8 mouse cellular contexts compared by ENCODE assay signal in the genomic region with DNA sequence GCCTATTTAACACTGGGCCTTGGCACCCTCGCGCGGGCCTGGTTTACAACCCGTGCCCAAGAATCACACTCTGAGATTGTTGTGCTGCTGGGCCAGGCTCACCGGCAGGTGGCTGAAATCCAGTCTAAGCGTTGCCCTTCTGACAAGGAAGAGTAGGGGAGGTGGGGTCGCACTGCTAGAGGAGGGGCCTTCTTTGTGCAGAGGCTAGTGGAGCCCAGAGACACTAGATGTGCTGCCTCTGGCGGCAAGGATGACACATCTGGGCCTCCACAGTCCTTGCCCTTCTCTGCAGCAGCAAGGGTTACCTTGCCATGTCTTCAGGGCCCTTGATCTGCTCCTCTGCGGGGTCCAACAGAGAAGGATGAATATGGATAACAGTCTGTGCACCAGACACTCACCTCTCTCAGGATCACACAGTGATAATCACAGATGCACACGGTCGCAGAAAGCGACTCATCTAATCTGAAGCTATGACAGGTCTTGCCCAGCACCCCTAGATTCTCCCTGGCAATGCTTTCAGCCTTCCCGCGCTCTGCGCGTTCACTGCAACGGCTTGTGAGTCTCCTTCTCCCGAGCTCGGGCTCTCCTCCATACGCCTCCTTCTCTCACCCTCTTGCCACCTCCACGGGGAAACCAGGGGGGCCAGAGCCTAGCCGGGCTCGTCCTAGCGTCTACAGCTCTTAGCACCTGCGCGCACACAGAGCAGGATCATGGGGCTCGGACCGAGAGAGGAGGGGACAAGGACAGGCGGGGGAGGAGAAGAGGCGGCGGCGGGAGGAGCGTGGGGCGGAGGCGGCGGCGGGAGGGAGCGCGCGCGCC. TPM values are rescaled to one million over a fixed set of nuclear protein-coding genes. Genes with fewer than 3 reads are reported as not detected.
DNase-seq lines count a peak whose midpoint lies in the region; ATAC-seq and TF ChIP-seq lines count a peak whose summit lies in the region.

No protein-coding gene starts in this region.

- WGBS in embryonic facial prominence, embryonic 14.5 days: 2% methylated on average over 26 of the region's 41 CpGs
- WGBS in heart, embryonic 12.5 days: 2% methylated on average over 40 of the region's 41 CpGs
- WGBS in liver, embryonic 14.5 days (ENCODE audit: insufficient replicate concordance): 3% methylated on average over 37 of the region's 41 CpGs
- WGBS in neural tube, embryonic 11.5 days: under 1% methylated on average over 32 of the region's 41 CpGs

- peak overlapping the region; percentile 70 for H3K9ac ChIP-seq in embryonic facial prominence, embryonic 14.5 days (ENCODE audit: low read depth, low read length)
- peak overlapping the region; percentile 76 for H3K9ac ChIP-seq in heart, embryonic 12.5 days
- peak overlapping the region; percentile 81 for H3K9ac ChIP-seq in liver, embryonic 14.5 days (replicated peaks)
- H3K9ac ChIP-seq in neural tube, embryonic 11.5 days (ENCODE audit: low read length): peak overlapping the region; percentile 93

- H3K36me3 ChIP-seq in embryonic facial prominence, embryonic 14.5 days (ENCODE audit: control insufficient read depth, insufficient read depth, low read length): no peaks in the 10 kb centered on the region
- no peaks in the 10 kb centered on the region for H3K36me3 ChIP-seq in heart, embryonic 12.5 days
- H3K36me3 ChIP-seq in liver, embryonic 14.5 days (replicated peaks; ENCODE audit: control insufficient read depth, insufficient read depth, low read depth): no peaks in the 10 kb centered on the region
- no peaks in the 10 kb centered on the region for H3K36me3 ChIP-seq in neural tube, embryonic 11.5 days (ENCODE audit: control insufficient read depth, insufficient read depth, low read length)

- peak; percentile 70 for ATAC-seq in embryonic facial prominence, embryonic 14.5 days (ENCODE audit: low read depth)
- peak; percentile 56 for ATAC-seq in heart, embryonic 12.5 days (ENCODE audit: insufficient number of reproducible peaks, low FRiP score)
- peak; percentile 50; the same call in 1 of the 2 replicates for ATAC-seq in liver, embryonic 14.5 days (ENCODE audit: insufficient read depth)
- ATAC-seq in neural tube, embryonic 11.5 days (ENCODE audit: insufficient read depth, low FRiP score, low TSS enrichment): peak; percentile 66

- H3K9me3 ChIP-seq in embryonic facial prominence, embryonic 14.5 days (ENCODE audit: control insufficient read depth, low read length): no peaks in the 10 kb centered on the region
- H3K9me3 ChIP-seq in heart, embryonic 12.5 days (replicated peaks): no peaks in the 10 kb centered on the region
- no peaks in the 10 kb centered on the region for H3K9me3 ChIP-seq in liver, embryonic 14.5 days (ENCODE audit: control insufficient read depth, low read length)
- no peaks in the 10 kb centered on the region for H3K9me3 ChIP-seq in neural tube, embryonic 11.5 days (ENCODE audit: control insufficient read depth, low read length)

- peak overlapping the region; percentile 67; the same call in 1 of the 2 replicates for H3K27ac ChIP-seq in embryonic facial prominence, embryonic 14.5 days (replicated peaks; ENCODE audit: low read depth, low read length)
- no peak overlapping the region for H3K27ac ChIP-seq in heart, embryonic 12.5 days (ENCODE audit: poor library complexity, severe bottlenecking)
- no peak overlapping the region for H3K27ac ChIP-seq in liver, embryonic 14.5 days
- peak overlapping the region; percentile 93 for H3K27ac ChIP-seq in neural tube, embryonic 11.5 days (ENCODE audit: low read depth, low read length)

- peak; percentile 92 for DNase-seq in A20 (ENCODE audit: low read depth, low spot score)
- DNase-seq in adrenal gland, postnatal 36 days: peak; percentile 89 to 91
- DNase-seq in embryonic facial prominence, embryonic 14.5 days (ENCODE audit: low spot score): peak; percentile 85
- DNase-seq in kidney, postnatal 14 days: peak; percentile 86
- DNase-seq in liver, embryonic 14.5 days (ENCODE audit: low read depth in 3 of 3, low spot score in 3 of 3): peak; percentile 60 to 64 (median 63)
- peak; percentile 85 for DNase-seq in neural tube, embryonic 11.5 days (ENCODE audit: low spot score)
- peak; percentile 60 for DNase-seq in telencephalon, adult 2 months (ENCODE audit: low read depth, low spot score)

- H3K27me3 ChIP-seq in embryonic facial prominence, embryonic 14.5 days (replicated peaks; ENCODE audit: control insufficient read depth, insufficient read depth, low read length): peaks cover 16% of the 10 kb centered on the region
- peaks cover 55% of the 10 kb centered on the region for H3K27me3 ChIP-seq in heart, embryonic 12.5 days (replicated peaks)
- H3K27me3 ChIP-seq in liver, embryonic 14.5 days (ENCODE audit: control insufficient read depth, insufficient read depth, low read length): no peaks in the 10 kb centered on the region
- no peaks in the 10 kb centered on the region for H3K27me3 ChIP-seq in neural tube, embryonic 11.5 days (ENCODE audit: control insufficient read depth, insufficient read depth, low read length)

- H3K4me2 ChIP-seq in embryonic facial prominence, embryonic 14.5 days (ENCODE audit: low read depth, low read length): peak overlapping the region; percentile 100
- H3K4me2 ChIP-seq in heart, embryonic 12.5 days: peak overlapping the region; percentile 99
- H3K4me2 ChIP-seq in liver, embryonic 14.5 days (ENCODE audit: low read depth): peak overlapping the region; percentile 100
- peak overlapping the region; percentile 94 for H3K4me2 ChIP-seq in neural tube, embryonic 11.5 days (ENCODE audit: low read depth)

- TF ChIP-seq EP300 in liver, embryonic 14.5 days (IDR thresholded peaks at IDR 0.05; ENCODE audit: low read depth): no peak

- TF ChIP-seq CTCF in liver, embryonic 14.5 days (IDR thresholded peaks at IDR 0.05; ENCODE audit: low read depth): peak; percentile 44

- peaks cover 7% of the 10 kb centered on the region; the same call in 1 of the 2 replicates for H3K4me1 ChIP-seq in embryonic facial prominence, embryonic 14.5 days (ENCODE audit: control insufficient read depth, insufficient read depth, low read length)
- peaks cover 17% of the 10 kb centered on the region for H3K4me1 ChIP-seq in heart, embryonic 12.5 days (replicated peaks)
- peaks cover 14 to 21% of the 10 kb centered on the region in 2 experiments for H3K4me1 ChIP-seq in liver, embryonic 14.5 days (replicated peaks; ENCODE audit: control insufficient read depth in 2 of 2, insufficient read depth in 2 of 2, low read length in 1 of 2)
- H3K4me1 ChIP-seq in neural tube, embryonic 11.5 days (ENCODE audit: control insufficient read depth, insufficient read depth, low read length): peaks cover 22% of the 10 kb centered on the region

- H3K4me3 ChIP-seq in embryonic facial prominence, embryonic 14.5 days (ENCODE audit: low read depth, low read length): peak overlapping the region; percentile 65
- H3K4me3 ChIP-seq in heart, embryonic 12.5 days: peak overlapping the region; percentile 80
- peak overlapping the region; percentile 59 to 79 for H3K4me3 ChIP-seq in liver, embryonic 14.5 days (ENCODE audit: insufficient read depth in 1 of 2, low read depth in 2 of 2, low read length in 2 of 2)
- H3K4me3 ChIP-seq in neural tube, embryonic 11.5 days (ENCODE audit: low read depth, low read length): peak overlapping the region; percentile 81

RNA-seq across cellular contexts. Expression of a gene that starts 0.5 kb away (rescaled TPM):
- total RNA-seq in adrenal gland, postnatal 36 days (2021): 10 to 100 TPM in 1 of 2 experiments, 1 to 10 TPM in 1; 7.2 to 12.3 TPM
- polyA plus RNA-seq in embryonic facial prominence, embryonic 14.5 days (2014; fragmentation: Nextera tagmentation; extraction: Ambion mirVana): 4.0 and 4.1 TPM in 2 replicates
- polyA plus RNA-seq in heart, embryonic 12.5 days (2016; fragmentation: Nextera tagmentation; extraction: Ambion mirVana): 1.9 and 2.4 TPM in 2 replicates
- 4.3 and 4.9 TPM in 2 replicates for polyA plus RNA-seq in liver, embryonic 14.5 days (2012; rRNA removed)
- 1.8 and 2.0 TPM in 2 replicates for polyA plus RNA-seq in liver, embryonic 14.5 days (2014; fragmentation: Nextera tagmentation; extraction: Ambion mirVana)
- 25.6 and 27.6 TPM in 2 replicates for polyA plus RNA-seq in neural tube, embryonic 11.5 days (2014; fragmentation: Nextera tagmentation; extraction: Ambion mirVana)

Comparison
In these comparisons a context has a peak if more than half of its experiments do, and no peak if none do; other contexts are left out.
1. H3K27ac ChIP-seq: peak in embryonic facial prominence, embryonic 14.5 days (single experiment) and neural tube, embryonic 11.5 days (single experiment); none in heart, embryonic 12.5 days (single experiment) and liver, embryonic 14.5 days (single experiment).
2. Peak in every context shown above with its lines, with median percentiles within 50 percentile points of each other: DNase-seq, ATAC-seq, H3K4me2 ChIP-seq, H3K4me3 ChIP-seq and H3K9ac ChIP-seq.